Mouse (Mus musculus) spleen, embryonic (tissue): Measurements from ENCODE around the gene Ncbp2.

Experiments used
- CTCF ChIA-PET: fragments of 350-600 bp; sonication (Branson Sonifier 250); formaldehyde crosslinking; loops from one replicate; lab custom pipeline; 2022; lab: Charles Lee

The Ncbp2 gene

GRCm38 (mm10) chr16:32008529-32009293, 60.4 kb downstream of the Ncbp2 start:
- CTCF ChIA-PET, result interaction anchor here (0.5 to 0.7 kb wide), 2 partner anchors 114 to 834 kb away, joined by 3 to 9 read pairs; no protein-coding TSS in a partner anchor

GRCm38 (mm10) chr16:32009913-32010312, 61.6 kb downstream of the Ncbp2 start:
- CTCF ChIA-PET, result no interaction called here

- CTCF ChIA-PET, result no interaction called here
Observed at GRCm38 (mm10) chr16:32010330-32010729, 62.0 kb downstream of the Ncbp2 start.
